Mouse (Mus musculus): ENCODE measurements around the gene Oxgr1. TPM values are rescaled to one million over a fixed set of nuclear protein-coding genes. Genes with fewer than 3 reads are reported as not detected.
A peak's percentile ranks its signal among the peaks of the same experiment; 100 is the strongest.
"Not testable (repeated sequence)": the region's sequence is repeated elsewhere in the genome, so short reads cannot be mapped to it uniquely, and the experiment has no call there.

The Oxgr1 gene
- not detected in 2 replicates for total RNA-seq (2021)
- long read RNA-seq, experiment 1 = 0 reads
- long read RNA-seq, experiment 2 = 0 reads

DNA sequence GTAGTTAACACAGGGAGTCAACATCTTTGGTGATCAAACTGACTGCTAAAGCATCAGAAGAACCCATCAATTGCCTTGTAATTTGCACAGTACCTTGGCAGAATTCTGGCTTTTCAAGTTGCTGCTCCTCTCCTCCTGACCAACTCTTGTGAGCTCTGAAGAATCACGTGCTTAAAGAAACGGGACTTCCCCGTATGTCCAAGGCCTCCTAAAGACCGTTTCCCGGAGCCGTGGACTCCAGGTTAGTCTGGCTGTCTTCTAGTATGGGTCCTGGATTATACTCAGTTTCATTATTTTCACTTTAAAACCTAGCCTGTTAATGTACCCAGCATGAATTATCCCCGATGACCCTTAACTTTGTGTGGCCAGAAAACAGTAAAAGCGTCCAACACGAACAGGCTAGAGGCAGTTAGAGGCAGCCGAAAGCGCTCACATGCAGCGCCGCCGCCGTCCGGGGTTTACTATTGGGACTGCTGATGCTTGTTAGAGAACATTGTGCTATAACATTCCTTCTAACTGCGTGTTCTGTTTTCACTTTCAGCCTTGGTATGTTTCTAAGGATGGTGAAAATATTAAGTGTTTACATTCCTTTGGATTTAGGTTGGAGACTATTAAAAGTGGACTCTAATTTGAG, at the start of gene Oxgr1:
Oxgr1 (minus strand) TSS at position 249 of the 634 bp plus-strand sequence.
- no peak for DNase-seq

DNA sequence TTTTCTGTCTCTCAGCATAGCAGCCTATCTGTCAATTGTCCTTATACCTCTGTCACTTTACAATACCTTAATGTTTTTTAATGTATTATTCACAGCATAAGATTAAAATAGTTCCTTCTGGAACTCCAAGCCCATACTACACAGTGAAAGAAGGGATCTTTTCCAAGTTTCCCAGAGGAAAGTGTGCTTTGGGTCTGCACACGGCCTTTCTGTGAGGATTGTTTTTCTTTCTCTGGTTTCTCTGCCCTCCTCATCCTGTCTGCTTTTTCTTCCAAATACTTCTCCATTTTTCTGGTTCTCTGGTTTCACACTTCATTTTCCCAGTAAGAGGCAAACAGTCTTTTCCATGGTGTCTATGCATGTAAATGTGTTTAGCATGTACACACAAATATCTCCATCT, 48.2 kb upstream of the Oxgr1 start:
- DNase-seq = no peak

DNA sequence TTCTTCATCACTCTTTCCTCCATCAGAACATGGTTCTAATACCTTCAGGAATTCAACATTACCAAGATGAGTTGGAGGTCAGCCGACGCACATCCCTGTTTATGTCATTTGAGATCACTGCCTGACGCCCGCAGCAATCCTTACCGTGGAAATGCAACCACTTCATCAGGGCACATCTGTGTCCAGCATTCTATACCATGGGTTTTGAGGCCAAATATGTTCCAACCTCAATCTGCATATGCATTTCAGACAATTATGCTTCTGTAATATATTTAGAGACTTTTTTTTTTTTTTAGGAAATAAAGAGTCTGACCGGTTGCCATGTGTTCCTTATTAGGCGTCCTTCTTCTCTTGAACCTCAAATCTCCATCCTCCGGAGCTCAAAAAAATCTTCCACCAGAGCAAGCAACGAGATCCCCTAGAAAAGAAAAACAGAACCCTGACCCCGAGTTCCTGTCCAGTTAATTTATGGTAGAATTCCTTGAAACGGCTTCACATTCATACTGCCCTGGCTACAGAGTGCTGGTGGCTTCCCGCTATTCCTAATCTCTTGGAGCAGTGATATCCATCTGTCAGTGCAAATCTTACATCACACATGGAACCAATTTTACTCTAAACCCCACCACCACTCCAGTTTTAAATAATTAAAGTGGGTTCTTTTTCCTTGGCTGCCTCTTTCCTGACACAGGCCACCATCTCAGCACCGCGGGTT, 47.6 kb upstream of the Oxgr1 start:
- DNase-seq = no peak

DNA sequence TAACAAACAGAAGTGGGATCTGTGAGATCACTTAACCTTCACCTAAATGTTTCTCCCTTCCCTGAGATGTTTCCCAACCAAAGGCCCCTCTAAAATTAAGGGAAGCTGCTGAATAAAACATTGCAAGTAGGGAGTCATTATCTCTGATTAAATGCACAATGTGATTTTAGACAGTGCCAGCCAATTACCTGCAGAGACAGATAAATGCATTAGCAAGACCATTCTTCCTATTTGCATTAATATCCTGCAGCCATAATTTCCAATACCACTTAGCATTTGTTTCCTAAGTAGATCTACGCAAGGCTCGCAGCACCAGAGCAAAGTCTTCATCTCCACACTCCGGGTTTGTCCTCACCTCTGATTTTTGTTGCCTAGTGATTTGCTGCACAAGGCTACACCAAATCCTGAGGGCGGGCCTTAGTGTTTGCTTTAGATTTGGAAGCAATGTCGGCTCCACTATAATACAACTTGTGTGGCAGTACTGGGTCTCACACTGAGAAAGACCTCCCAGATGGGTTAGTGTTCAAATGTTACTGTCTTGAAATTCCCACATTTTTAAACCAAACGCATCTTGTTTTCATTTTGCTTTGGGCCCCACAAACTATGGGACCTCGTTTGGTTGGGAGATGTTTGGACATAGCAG, 46.9 kb upstream of the Oxgr1 start:
- DNase-seq = no peak

DNA sequence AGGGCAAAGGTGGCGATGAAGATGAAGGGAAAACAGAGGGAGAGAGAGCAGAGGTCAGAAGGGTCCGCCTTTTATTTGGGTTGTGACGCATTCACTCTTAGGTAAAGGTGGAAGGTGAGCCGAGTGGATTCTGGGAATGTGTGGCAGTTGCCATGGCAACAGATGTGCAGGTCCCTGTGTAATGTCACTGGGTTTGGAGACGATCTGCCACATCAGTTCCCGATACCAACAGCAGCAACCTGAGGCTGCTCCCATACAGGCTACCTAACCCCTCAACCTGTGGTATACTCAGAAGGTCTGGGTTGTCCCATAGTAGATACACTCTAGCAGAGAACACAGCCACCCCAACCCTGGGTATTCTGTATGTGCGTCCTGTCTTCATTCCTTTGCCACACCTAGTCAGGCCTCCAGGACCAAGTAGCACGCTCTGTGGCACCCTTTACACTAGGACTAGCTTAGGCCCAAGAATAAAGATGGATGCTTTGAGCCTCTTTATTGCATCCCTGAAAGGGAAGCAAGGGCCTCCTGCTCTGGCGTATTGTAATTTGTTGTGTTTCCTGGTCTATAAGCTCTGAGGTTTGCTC, 41.9 kb upstream of the Oxgr1 start:
- DNase-seq = no peak

DNA sequence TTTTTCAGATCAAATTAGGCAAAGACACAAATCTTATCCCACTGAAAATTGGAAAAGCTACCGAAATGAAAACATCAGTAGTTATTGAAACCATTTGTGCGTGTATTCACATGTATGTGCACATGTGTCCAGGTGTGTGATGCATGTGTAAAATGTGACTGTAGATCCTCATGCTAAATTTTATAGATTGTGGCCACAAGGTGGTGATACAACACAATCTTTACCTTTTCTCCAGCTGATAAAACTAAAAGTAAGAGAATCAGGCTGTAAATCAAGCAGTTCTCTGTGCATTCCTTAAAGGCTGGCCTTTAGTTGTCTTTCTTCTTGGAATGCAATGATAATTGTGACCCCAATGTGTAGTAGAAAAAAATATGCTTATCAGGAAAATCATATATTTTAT, 34.0 kb upstream of the Oxgr1 start:
- DNase-seq = peak; percentile 19

DNA sequence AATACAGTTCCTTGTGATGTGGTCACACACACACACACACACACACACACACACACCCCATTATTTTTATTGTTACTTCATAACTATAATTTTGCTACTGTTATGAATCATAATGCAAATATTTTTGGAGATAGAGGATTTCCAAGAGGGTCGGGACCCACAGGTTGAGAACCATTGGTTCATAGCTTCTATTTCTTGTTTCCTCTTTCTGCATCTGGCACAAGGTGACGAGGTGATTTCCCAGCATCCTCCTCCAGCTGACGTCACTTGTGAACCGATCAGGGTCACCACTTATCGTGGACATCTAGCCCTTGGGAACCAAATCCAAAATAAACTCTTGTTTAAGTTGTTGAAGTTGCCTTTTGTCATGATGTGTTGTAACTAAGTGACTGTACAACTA, 33.5 kb upstream of the Oxgr1 start:
- no peak for DNase-seq

DNA sequence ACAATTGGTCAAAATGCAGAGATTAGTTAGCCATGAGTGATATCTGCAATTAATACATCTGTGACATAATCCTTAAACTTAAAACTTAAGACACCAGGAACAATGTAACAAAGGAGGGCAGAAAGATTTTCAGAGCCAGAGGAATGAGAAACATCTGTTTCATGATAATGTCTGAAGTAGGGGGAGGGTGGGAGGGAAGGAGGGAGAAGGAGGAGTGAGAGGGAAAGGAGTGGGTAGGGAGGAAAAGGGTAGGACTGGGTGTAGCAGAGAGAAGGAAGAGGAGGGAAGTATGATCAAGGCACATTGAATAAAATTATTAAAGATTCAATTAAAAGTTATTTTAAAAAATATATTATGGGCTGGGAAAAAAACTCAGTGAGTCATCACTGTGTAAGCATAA, 32.0 kb upstream of the Oxgr1 start:
- no peak for DNase-seq

DNA sequence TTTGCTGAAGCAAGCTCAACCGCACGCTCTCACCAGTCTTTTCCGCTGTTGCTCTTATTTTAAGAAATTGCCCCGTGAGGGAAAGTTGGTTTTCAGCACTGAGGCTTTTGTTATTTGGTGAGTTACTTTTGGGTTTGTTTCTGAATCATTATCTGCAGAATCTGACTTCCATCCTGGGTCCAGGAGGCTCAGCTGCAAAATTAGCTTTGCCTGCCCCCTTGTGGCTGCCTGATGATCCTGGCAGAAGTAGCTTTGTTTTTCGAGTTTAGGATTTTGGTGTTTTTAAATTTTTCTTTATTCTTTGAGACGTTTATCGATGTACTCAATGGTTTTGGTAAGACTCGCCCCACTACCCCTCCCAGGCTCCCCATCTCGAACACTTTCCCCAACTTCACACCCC, 18.9 kb upstream of the Oxgr1 start:
- peak; percentile 81 for DNase-seq

DNA sequence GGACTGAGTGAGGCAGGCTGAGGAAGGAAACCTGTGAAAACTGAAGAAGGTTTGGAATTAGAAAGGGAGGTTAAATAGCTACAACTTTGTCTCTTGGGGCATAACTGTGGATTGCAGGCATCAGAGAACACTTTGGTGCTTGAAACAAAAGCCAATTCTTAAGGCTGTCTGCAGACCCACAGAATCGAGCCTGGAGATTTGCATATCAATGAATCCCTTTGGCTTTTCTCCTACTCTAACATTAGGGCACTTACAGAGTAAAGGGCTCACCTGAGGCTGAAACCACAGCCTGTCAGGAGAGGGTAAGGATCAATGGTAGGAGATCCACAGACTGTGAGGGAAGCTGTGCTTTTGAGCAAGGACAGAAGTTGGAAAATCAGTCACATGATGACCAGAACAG, 8.8 kb downstream of the Oxgr1 start:
- DNase-seq = no peak

DNA sequence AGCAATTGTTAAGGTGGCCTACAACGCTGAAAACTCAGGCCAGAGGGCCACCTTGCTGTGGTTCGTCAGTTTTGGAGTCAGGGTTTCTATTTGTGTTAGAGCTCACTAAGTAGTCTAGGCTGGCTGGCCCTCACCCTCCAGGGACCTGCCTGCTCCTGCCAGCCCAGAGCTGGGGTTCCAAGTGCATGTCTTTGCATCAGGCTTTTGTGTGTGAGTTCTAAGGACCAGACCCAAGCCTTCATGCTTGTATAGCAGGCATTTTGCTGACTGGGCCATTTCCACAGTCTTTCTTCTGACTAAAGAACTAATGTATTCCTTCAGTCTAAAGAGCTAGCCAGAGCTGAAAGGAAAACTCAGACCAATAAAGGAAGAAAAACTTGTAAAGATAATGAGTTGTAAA, 22.3 kb downstream of the Oxgr1 start:
- no peak for DNase-seq

DNA sequence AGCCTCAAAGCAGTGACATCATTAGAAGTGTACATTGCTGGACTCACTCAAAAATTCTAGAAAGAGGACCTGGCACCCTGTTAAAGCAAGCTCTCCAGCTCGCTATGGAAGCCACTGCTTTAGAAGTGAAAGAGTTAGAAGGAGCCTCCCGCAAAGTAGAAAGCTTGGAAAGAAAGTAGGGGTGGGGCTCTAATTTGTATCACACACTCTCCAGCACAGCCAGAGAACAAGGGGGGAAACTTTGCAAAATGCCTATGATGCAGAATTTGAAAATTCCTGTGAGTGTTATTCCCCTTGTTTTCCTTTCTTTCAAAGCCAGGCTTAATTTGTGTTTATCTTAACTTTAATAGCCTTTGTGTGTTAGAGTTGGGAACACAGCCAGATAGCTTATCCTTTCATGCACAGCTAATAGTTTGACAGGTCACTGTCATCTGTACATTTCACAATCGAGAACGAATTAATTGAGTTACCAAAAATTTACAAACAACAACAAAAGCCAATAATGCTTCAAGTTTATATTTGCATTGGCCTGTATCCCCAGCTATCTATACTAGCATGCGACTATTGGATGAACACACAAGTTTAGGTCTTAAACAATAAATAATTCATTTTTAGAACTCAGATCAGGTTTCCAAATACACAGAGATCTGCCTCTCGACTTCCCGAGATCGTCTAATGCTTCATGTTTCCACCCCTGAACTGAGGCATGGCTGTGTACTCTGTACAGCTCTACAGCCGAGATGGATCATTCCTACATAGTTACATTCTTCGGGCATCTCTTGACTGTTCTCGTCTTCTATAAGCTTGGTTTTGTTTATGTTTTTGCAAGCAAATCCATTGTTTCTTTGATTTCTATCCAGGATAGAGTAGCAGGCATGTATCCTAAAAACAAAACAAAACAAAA, 32.0 kb downstream of the Oxgr1 start:
- no peak for DNase-seq

DNA sequence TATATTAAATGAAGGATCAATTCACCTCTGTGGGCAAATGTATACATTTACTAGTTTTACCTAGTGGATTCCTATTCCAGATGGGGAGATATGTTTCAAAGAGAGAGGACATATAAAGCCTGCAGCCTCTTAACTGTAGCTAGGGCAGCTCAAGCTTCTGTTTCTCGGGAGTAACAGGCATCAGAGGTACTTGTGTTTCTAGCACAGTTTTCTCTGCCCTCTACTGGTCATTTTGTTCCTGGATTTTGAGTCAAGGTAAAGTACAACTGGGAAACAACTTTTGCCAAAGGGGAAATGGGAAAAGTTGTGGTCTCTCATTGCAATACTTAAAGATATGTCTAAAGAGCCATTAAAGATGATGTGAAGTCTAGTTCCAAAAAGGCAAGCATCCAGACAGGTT, 37.1 kb downstream of the Oxgr1 start:
- DNase-seq = no peak

DNA sequence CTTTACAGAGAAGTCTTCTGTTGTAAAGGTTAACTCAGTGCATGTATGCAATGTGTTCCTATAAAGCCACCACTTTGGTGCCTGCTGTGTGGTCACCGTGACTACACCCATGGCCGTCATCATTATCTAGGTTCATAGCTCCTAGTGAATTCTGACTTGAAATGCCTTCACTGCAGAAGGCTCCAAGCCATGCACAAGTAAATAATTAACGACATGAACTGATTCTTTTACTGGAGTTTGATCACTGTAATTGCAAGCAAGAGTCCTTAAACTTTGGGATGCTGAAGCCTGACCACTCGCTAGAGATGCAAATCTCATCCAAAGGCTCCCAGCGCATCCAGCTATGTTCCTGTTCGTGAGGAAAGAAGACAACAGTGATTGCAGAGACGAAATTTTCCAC, 38.6 kb downstream of the Oxgr1 start:
- DNase-seq = no peak

DNA sequence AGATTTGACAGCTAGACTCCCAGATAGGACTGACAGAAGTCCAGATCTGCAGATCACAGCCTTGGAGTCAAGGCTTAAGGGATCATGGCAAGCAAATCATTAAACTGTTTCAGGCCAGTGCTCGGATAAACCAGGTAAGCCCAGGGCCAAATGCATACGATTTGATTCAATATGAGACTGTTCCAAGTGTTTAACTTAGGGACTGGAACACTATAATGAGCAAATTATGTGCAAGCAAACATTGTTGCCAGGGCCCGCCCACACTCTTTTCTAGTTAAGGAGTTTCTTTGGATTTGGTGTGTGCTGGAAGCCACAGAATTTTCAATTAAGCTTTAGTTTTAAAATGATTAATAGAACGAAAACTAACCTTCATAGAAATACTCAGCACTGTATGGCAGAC, 39.6 kb downstream of the Oxgr1 start:
- DNase-seq = no peak

DNA sequence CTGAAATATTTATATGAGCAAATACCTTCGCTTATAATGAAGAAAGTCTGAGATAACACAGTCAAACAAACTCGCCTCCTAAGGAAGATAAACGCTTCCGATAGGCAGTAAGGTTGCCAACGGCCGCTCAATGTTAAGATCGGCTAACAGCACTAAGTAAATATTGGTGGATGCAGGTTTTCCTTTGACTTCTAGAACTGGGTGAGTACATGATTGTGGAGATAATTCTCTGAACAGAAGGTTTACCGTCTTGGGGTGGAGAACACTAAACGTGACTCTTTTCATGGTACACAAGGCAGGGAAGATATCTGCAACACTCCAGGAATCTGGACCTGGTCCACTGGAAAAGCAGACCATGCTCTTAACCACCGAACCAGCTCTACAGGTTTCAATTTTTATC, 52.6 kb downstream of the Oxgr1 start:
- no peak for DNase-seq

DNA sequence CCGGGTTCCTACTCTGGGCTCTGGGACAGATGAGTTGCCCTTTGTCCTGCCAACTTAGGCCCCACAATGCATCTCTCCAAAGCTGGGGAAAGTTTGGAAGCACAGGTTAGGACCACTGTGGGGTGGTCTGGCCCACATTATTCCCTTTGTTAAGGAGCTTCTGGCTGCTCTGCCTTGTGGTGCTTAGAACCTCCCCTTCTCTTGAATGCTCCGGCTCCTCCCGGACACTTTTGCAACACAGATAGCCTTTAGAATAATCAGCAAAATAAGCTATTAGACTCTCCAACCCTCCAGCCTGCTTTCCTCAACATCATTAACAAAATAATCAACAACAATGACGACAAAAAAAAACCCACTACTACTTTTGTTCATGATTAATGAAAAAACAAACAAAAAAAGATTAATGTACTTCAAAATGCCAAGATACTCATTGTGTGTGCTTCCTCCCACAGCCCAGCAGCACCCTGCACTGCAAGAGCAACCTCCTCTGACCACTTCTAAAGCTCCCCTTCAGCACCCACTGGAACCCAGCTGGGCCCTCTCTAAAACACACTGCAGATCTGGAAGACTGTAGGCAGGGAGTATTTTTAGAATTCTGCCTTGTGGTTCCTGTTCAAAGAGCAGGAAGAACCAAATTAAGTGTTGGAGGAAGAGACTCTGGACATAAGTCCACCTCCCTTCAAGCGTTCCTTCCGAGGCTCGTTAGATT, 53.1 kb downstream of the Oxgr1 start:
- no peak for DNase-seq

DNA sequence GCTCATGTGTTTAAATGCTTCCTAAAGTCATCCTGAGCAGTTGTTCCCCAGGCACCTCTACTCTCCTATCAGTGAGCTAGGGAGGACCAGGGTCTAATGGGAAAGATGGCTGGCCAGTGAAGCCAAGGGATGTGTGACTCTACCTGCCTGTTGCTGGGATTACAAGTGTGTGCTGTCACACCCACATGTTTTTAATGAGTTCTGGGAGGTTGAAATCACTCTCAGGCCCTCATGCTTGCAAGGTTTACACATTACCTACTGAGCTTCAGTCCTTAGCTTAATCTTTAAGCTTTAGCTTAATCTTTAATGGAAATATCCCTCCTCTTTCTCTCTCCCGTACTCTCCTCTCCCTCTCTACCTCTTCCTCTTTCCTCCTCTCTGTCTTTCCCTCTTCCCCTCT, 55.0 kb downstream of the Oxgr1 start:
- DNase-seq = no peak

DNA sequence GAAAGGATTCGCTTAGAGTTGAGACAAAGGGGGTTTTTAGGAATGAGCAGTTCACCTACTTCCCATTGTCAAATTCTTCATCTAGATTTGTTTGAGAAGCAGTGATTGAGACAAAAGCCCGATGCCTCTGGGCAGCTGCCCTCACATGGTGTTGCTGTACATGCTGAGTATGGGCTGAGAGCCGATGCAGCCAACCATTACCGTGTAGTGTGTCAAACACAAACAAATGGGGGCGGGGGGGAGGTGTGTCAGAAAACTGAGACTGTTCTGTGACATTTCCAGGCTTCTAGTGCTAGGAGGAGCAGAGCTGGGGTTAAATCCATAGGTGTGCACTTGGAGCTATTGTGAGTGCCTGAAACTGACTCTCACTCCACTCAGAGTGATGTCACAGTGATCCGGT, 55.5 kb downstream of the Oxgr1 start:
- no peak for DNase-seq

DNA sequence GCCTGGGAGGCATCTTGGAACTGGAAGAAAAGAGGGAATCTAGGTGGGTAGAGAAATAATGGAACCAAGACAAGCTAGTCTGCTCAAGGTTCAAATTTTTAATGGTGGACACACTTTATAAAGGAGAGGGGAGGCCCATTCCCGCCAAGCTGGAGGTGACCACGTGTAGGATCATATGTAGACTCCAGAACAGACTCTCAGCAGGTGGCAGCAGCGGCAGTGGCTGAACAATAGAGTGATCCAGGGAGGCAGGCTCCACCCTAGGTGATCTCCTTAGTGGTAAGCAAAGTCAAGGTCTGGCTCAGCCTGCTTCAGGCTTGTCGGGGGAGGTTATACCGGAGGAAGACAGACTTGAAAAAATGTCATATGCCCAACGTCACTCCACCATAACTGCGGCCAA, 55.9 kb downstream of the Oxgr1 start:
- DNase-seq = not testable (repeated sequence)

DNA sequence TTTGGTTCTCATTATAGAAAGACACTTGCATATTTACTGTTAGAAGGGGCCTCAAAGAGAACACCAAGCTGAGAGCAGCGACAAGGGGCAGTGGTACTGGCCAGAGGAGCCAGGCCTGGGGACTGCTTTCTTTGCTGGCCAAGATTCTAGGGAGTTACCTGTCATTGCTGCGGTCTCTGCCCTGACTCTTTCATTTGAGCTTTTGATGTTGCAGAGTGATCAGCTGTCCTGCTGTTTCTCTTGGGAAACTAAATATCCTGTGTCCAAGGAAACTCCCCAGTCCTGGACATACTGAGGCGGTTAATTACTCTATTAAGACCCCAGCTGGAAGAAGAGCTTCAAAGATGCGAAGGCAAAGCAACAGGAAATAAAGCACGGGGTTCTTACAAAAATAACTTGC, 60.9 kb downstream of the Oxgr1 start:
- DNase-seq = no peak
